Mouse (Mus musculus) lung, postnatal 0 days (tissue): ENCODE data around the gene BC004004. TPM values are rescaled to one million over a fixed set of nuclear protein-coding genes. Genes with fewer than 3 reads are reported as not detected.
"Not testable (repeated sequence)": the region's sequence is repeated elsewhere in the genome, so short reads cannot be mapped to it uniquely, and the experiment has no call there.

Source experiments
- ATAC-seq: fragments of 200-750 bp; cut with Nextera tagmentation; 2 replicates; pipeline ENCODE4 v1.8.0; 2017; ENCODE audit warnings: moderate library complexity
- DNase-seq: peaks from one replicate; pipeline ENCODE4 v3.0.0-alpha.2; 2016; ENCODE audit warnings: low spot score
- H3K27ac ChIP-seq: fragments of 300-500 bp; sonication (generic); 2 replicates; pipeline ENCODE4 v1.5.1; 2014; ENCODE audit warnings: antibody characterized with exemption, mild to moderate bottlenecking, low read length, mixed read lengths
- H3K27me3 ChIP-seq: fragments of 300-500 bp; sonication (generic); replicated peaks from 2 replicates; pipeline ENCODE4 v1.6.1; 2014; ENCODE audit warnings: low read length, mixed read lengths; ENCODE audit not compliant: insufficient read depth
- H3K36me3 ChIP-seq: fragments of 300-500 bp; sonication (generic); 2 replicates; pipeline ENCODE4 v1.6.1; 2014; ENCODE audit warnings: low read length, mixed read lengths; ENCODE audit not compliant: insufficient read depth
- H3K4me1 ChIP-seq: fragments of 300-500 bp; sonication (generic); 2 replicates; pipeline ENCODE4 v1.6.1; 2014; ENCODE audit warnings: antibody characterized with exemption, low read depth, low read length, mixed read lengths; ENCODE audit not compliant: insufficient read depth
- H3K4me2 ChIP-seq: fragments of 300-500 bp; sonication (generic); replicated peaks from 2 replicates; pipeline ENCODE4 v1.6.1; 2014; ENCODE audit warnings: low read depth, mild to moderate bottlenecking, low read length, moderate library complexity, mixed read lengths
- H3K4me3 ChIP-seq: fragments of 300-500 bp; sonication (generic); 2 replicates; pipeline ENCODE4 v1.5.1; 2014; ENCODE audit warnings: low read depth, low read length
- H3K9ac ChIP-seq: fragments of 300-500 bp; sonication (generic); replicated peaks from 2 replicates; pipeline ENCODE4 v1.6.1; 2014; ENCODE audit warnings: low read depth, mild to moderate bottlenecking
- H3K9me3 ChIP-seq: fragments of 300-500 bp; sonication (generic); 2 replicates; pipeline ENCODE4 v1.6.1; 2016; ENCODE audit warnings: low read length, mixed read lengths
- CTCF ChIP-seq: IDR thresholded peaks from 2 replicates; pipeline ENCODE4 v1.5.1; 2016; ENCODE audit warnings: antibody characterized with exemption, mild to moderate bottlenecking
- EP300 ChIP-seq: IDR thresholded peaks from 2 replicates; pipeline ENCODE4 v1.6.1; 2016; ENCODE audit warnings: antibody characterized with exemption, mild to moderate bottlenecking, control low read depth
- WGBS: fragments of 180-500 bp; shearing (Covaris S2); extraction: QIAGEN DNeasy Blood & Tissue Kit; methylation state at CpG from one replicate; pipeline ENCODE4 v1.1.7; 2014; 5-methylcytosine and 5-hydroxymethylcytosine counted together
- polyA plus RNA-seq: library from polyadenylated mRNA; unstranded; fragments of >200 nt; fragmentation: Nextera tagmentation; extraction: Ambion mirVana; gene quantifications from 2 replicates; pipeline ENCODE4 v1.2.1, GENCODE M21; 2015

BC004004 gene
- polyA plus RNA-seq, 1 experiment from 2014 or later, result 109 TPM

DNA sequence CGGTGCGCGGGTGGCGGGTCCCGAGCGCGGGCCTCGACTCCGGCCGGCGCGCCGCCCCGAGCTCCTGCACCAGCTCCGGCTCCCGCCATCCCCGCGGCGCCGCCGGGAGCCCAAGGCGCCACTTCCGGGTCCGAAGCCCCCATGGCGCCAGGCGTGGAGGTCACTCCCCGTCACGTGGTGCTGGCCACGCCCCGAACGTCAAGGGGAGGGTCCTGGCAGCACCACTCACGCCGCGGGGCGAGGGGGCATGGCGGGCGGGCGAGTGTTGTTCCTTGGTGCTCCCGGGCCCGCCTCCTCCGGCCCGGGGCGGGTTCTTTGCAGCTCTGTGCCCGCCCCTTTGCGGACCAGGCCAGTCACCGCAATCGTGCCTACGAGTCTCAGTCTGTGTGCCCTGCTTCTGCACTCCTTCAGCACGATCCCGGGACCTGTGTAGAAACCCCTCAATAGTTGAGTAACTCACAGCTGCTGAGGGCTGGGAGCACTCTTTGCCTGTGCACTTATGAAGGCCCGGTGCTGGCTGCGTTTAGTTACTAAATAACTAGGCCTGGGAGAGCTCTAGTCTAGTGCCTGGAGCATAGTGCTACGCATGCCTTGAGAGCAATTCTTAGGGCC, 79.2 kb downstream of the BC004004 start, which contains the start of gene Mtch1:
Mtch1 (minus strand) TSS at position 290 of the 612 bp plus-strand sequence.
- H3K9me3 ChIP-seq, result no peaks in the 10 kb centered on the region
- peak; percentile 96 for ATAC-seq
- H3K27me3 ChIP-seq, result no peaks in the 10 kb centered on the region
- peak; percentile 99 for DNase-seq
- TF ChIP-seq EP300 (no peak), CTCF (no peak)
- under 1% methylated on average over 26 of the region's 53 CpGs for WGBS
- peak within 1 kb of the TSS; percentile 96 for H3K27ac ChIP-seq
- H3K4me1 ChIP-seq, result peaks cover 8% of the 10 kb centered on the region
- peak within 1 kb of the TSS; percentile 88 for H3K9ac ChIP-seq
- H3K4me2 ChIP-seq, result peak within 1 kb of the TSS; percentile 76
- H3K36me3 ChIP-seq, result peaks cover 4% of the 10 kb centered on the region; the same call in 1 of the 2 replicates
- peak within 1 kb of the TSS; percentile 94 for H3K4me3 ChIP-seq

DNA sequence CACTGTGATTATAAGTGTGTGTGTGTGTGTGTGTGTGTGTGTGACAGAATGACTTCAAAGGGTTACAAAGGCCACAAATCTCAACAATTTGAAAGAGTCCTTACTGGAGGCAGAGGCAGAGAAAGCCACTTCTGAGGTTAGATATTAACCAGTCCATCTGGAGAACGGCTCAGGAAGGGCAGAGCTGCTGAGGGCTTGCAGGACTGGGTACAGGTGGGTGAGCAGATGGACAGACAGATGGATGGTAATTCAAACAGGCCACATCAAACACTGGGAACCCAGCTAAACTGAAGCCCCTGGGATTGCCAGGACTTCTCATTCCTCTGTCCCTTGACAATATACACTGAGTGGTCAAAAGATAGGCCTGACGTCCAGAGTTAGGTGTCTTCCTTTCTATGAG, 80.4 kb downstream of the BC004004 start:
- DNase-seq (peak; percentile 77), ATAC-seq (no peak)
- WGBS, result 68% methylated on average over 2 of the region's 2 CpGs
- H3K9ac ChIP-seq, result no peak overlapping the region
- no peak overlapping the region for H3K4me3 ChIP-seq
- TF ChIP-seq CTCF (no peak), EP300 (peak; percentile 60)
- no peaks in the 10 kb centered on the region for H3K9me3 ChIP-seq
- no peaks in the 10 kb centered on the region for H3K27me3 ChIP-seq
- no peaks in the 10 kb centered on the region for H3K36me3 ChIP-seq
- peak overlapping the region; percentile 96 for H3K27ac ChIP-seq
- H3K4me2 ChIP-seq, result no peak overlapping the region
- peaks cover 7% of the 10 kb centered on the region for H3K4me1 ChIP-seq

DNA sequence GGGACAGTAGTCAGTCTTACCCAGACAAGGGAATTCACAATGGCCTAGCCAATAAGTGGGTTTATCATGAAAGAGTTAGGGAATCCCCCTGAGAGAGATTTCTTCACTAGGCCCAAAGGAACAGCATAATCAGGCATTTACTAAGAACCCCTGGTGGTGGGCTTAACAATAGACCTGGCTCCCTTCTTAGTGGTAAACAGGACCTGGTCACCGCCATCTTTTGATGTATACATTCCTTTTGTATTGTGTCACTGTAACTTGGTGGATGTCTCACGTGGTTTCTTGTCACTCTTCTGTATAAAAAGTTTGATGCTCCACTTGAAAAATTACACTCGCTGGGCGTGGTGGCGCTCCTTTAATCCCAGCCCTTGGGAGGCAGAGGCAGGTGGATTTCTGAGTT, 82.5 kb downstream of the BC004004 start:
- H3K4me1 ChIP-seq, result peaks cover 10% of the 10 kb centered on the region
- not testable (repeated sequence) for H3K9me3 ChIP-seq, ATAC-seq, H3K36me3 ChIP-seq, H3K27me3 ChIP-seq, H3K9ac ChIP-seq, H3K27ac ChIP-seq, H3K4me3 ChIP-seq, DNase-seq, H3K4me2 ChIP-seq
- WGBS, result 74% methylated on average over 5 of the region's 5 CpGs

DNA sequence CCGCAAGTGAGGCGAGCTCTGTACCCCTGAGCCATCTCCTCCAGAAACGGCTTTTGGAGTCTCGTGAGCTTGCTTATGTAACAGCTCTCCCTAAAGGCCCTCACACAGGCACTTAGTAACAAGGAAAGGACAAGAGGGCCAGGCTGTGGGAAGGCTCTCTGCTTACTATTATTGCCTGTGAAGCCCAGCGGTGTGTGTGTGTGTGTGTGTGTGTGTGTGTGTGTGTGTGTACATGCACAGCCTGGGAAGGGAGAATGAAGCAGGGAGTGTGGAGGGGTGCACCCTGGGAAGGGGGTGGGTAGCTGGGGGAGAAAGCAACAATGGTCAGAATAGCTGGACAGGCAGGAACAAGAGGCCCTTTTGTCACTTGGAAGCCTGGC, 86.9 kb downstream of the BC004004 start:
- Histone ChIP-seq H3K9ac (no peak overlapping the region), H3K4me2 (no peak overlapping the region), H3K4me3 (no peak overlapping the region), H3K27me3 (no peaks in the 10 kb centered on the region), H3K36me3 (no peaks in the 10 kb centered on the region), H3K27ac (peak overlapping the region; percentile 89), H3K4me1 (peaks cover 14% of the 10 kb centered on the region; the same call in 1 of the 2 replicates), H3K9me3 (no peaks in the 10 kb centered on the region)
- WGBS, result 39% methylated on average over 5 of the region's 5 CpGs
- ATAC-seq (peak; percentile 64), DNase-seq (peak; percentile 86)
- TF ChIP-seq CTCF (no peak), EP300 (peak; percentile 61)

DNA sequence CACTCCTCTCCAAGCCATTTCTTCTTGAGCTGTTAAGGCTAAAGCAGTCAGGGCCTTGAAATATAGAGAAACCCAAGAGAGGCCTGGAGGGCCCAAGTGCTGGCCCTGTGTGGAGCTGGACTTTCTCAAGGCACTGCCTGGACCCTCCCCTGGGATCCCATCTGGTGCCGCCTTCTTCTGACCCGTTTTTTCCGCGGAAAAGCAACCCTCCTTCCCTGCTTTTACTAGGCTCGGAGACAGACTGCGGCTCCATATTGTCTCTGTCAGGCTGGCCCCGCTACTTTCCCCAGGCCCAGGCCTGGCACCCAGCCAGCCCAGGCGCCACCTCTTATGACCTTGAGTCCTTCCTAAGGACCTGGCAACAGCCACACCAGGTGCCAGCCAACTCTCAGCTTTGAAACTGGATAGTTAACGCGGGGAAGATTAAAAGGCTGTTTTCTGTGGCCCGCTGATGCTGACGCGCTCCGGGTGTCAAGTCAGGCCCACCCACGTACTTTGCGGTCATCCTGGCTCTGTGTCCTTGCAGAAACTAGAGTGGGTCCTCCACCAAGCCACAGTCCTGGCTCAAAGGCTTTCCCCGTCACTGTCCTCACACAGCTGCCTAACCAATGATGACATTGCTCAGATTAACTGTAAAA, 87.4 kb downstream of the BC004004 start:
- Histone ChIP-seq H3K9ac (0 out of 2 replicates have a peak overlapping the region, but pooled peaks have one; percentile 2), H3K27me3 (no peaks in the 10 kb centered on the region), H3K4me1 (peaks cover 14% of the 10 kb centered on the region; the same call in 1 of the 2 replicates), H3K36me3 (no peaks in the 10 kb centered on the region), H3K9me3 (no peaks in the 10 kb centered on the region), H3K4me3 (no peak overlapping the region), H3K27ac (peak overlapping the region; percentile 89), H3K4me2 (peak overlapping the region; percentile 48)
- ATAC-seq, result peak; percentile 80
- DNase-seq, result peak; percentile 84
- 5% methylated on average over 17 of the region's 17 CpGs for WGBS
- TF ChIP-seq EP300 (peak; percentile 82), CTCF (no peak)

DNA sequence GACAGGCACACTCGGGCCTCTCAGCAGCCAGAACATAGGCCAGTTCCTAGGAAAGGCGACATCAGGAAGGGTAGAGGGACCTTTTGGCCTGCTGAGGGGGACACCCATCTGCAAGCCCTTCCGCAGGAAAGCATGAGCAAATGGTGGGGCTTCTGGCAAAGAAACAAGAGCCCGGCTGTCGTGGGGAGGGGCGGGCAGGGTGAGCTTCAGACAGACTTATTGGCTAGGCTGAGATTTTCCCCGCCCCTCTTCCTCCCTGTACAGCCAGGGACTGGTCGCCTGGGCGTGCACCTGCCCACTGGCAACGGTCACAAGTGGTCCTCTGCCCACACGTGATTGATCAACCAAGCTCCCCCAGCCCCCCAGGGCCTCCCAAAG, 87.9 kb downstream of the BC004004 start:
- H3K36me3 ChIP-seq, result no peaks in the 10 kb centered on the region
- ATAC-seq, result peak; percentile 78
- 3% methylated on average over 11 of the region's 11 CpGs for WGBS
- no peaks in the 10 kb centered on the region for H3K27me3 ChIP-seq
- no peak overlapping the region for H3K9ac ChIP-seq
- H3K27ac ChIP-seq, result peak overlapping the region; percentile 89
- H3K4me2 ChIP-seq, result peak overlapping the region; percentile 48
- no peaks in the 10 kb centered on the region for H3K9me3 ChIP-seq
- DNase-seq, result peak; percentile 94
- peak overlapping the region; percentile 14; the same call in 1 of the 2 replicates for H3K4me3 ChIP-seq
- TF ChIP-seq EP300, result peak; percentile 50
- no peak for TF ChIP-seq CTCF
- peaks cover 14% of the 10 kb centered on the region; the same call in 1 of the 2 replicates for H3K4me1 ChIP-seq
